Mouse (Mus musculus): ENCODE results near the gene Ryr3. TPM values are rescaled to one million over a fixed set of nuclear protein-coding genes. Genes with fewer than 3 reads are reported as not detected.

Ryr3 gene
- total RNA-seq (2014; fragmentation: Nextera tagmentation) (not detected in 2 replicates), total RNA-seq (2017) (not detected in 2 replicates)

DNA sequence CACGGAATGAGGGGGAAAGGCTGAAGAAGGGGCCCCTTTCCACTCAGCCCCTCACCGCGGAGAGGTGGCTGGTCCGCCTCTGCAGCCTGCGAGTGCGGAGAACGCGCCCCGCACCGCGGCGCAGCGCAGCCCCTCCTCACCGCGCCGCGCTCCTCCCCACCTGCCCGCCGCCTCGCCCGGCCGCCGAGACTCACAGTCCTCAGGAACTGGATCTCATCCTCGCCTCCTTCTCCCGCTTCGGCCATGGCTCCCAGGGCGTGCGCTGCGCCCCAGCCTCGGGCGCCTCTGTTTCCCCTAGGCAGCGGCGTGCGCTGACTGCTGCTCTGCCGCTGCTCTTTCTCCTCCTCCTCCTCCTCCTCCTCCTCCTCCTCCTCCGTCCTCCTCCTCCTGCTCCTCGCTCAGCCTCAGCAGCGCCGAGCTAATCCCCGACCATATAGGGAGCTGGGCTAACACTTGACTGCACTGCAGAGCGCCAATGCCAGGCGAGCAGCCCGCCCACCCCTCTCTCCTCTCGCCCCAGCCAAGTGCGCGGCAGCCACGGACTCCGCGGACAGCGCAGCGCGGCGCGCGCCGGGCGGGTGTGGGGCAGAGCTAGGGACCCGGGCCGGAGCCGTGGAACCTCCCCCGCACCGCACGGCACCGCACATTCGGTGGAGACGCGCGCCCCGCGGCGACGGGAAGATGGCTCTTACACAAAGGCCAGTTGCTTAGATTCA is at the start of gene Ryr3:
Ryr3 (minus strand) TSS at position 351 of the 716 bp plus-strand sequence.
- no peak for ATAC-seq (replicated peaks; ENCODE audit: poor library complexity, severe bottlenecking)

- no peak for ATAC-seq (replicated peaks; ENCODE audit: poor library complexity, severe bottlenecking)
These were observed 22.0 kb upstream of the Ryr3 start for GRCm38 (mm10) chr2:113238871-113239270.

DNA sequence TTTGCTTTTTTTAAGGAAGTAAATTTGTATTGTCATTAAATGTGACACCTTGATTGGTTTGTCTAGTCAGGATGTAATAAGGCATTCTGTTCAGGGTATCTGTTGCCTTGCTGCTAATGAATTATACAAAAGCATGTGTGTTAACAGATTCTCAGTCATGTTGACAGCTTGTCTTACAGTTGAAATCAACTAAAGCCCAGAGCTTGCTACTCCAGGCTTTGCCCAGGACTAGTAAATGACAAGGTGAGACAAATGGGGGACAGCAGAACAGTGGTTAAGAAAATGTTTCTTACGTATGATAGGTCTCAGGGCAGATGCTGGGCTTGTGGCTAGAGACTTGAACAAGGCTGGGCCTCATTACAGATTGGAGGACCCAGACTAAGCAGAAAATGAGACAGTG is 20.1 kb upstream of the Ryr3 start:
- no peak for ATAC-seq (replicated peaks; ENCODE audit: poor library complexity, severe bottlenecking)

DNA sequence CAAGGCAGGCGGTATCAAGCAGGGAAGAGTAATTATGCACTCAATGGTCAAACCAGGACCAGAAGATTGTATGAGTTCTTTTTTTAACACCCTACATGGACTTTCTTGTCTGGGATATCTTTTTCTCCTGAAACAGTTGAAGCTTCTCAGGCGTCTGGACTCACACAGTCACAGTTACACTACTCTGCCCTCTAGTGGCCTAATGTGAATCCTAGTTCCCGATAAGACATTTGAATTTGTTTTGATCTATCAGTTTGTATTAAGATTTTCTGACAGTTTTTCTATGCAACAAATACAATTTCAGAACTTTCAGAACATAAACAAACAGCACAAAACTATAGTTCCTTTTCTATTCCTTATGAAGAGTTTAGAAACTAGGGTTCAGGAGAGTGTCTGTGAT is 17.7 kb upstream of the Ryr3 start:
- no peak; the same call in 1 of the 2 replicates for ATAC-seq (replicated peaks; ENCODE audit: poor library complexity, severe bottlenecking)

GRCm38 (mm10) chr2:113233356-113233755 is 16.5 kb upstream of the Ryr3 start:
- no peak for ATAC-seq (replicated peaks; ENCODE audit: poor library complexity, severe bottlenecking)

DNA sequence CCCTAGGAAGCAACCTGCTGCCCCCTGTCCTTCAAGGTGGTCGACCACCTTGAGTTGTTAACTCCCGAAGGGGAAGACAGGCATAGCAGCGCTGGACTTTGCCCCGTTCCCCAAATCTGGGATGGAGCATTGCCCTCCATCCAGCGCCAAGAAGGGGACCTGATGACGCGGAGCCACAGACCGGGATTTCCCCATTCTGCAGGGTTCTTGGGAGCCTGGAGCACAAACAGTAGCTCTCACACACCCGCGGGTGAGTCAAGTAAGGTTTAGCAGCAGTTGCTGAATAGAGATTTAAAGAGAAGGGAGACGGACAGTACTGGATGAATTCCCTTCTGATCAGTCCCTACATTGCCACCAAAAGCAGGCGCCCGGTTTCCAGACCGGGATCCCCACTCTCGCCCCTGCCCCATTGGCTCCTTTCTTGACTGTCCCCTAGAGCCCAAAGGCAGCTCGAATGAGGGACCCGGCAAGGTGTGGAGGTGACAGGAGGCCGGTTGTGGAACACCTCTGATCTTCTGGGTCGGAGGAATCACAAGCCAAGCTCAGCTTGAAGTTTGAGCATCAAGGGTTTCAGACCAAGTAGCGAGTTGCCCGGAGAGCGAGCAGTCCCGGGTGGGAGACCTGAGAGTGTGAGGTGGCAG is 671 bp downstream of the Ryr3 start:
- 0 out of 2 replicates have a peak, but pooled peaks have one; percentile 17 for ATAC-seq (replicated peaks; ENCODE audit: poor library complexity, severe bottlenecking)

- no peak for ATAC-seq (replicated peaks; ENCODE audit: poor library complexity, severe bottlenecking)
These were observed 6.9 kb downstream of the Ryr3 start for GRCm38 (mm10) chr2:113210023-113210422.

- ATAC-seq (replicated peaks; ENCODE audit: poor library complexity, severe bottlenecking), result no peak
These were observed 7.6 kb downstream of the Ryr3 start for GRCm38 (mm10) chr2:113209263-113209662.

DNA sequence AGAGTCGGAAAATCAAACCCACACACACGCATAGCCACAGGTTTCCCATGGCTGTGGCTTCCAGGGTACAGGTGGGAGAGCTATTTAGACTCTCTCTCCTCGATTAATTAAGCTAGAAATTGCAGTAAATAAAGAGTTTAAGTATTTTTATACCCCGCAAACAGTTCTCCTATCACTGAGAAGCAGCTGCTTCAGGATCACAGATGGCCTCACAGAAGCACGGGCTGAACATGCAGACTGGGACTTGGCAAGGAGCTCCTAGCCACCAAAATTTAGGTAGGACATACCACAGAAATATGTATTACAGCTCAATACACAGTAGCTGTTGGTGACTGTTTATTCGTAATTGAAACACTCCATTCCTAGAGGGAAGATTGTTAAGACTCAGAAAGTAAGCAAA is 14.0 kb downstream of the Ryr3 start:
- no peak for ATAC-seq (replicated peaks; ENCODE audit: poor library complexity, severe bottlenecking)

GRCm38 (mm10) chr2:113199030-113199679 is 17.7 kb downstream of the Ryr3 start:
- ATAC-seq (replicated peaks; ENCODE audit: poor library complexity, severe bottlenecking), result no peak

GRCm38 (mm10) chr2:113187158-113187557 is 29.7 kb downstream of the Ryr3 start:
- ATAC-seq (replicated peaks; ENCODE audit: poor library complexity, severe bottlenecking), result no peak

DNA sequence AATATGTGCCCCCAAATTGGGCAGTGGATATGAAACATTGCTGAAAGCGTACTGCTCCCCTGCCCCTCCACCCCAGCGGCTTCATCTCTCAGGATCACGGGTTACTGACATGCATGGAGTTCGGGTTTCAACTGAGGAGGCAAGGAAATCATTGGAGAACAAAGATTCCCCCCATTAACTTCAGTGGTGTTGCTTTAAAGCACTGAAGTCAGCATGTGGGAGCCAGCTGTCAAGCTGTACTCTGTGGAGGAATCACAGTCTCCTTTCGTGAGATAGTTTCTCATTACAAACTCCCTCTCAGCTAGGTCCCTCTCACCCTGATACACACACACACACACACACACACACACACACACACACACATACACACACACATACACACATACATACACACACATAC is 35.2 kb downstream of the Ryr3 start:
- ATAC-seq (replicated peaks; ENCODE audit: poor library complexity, severe bottlenecking), result no peak

DNA sequence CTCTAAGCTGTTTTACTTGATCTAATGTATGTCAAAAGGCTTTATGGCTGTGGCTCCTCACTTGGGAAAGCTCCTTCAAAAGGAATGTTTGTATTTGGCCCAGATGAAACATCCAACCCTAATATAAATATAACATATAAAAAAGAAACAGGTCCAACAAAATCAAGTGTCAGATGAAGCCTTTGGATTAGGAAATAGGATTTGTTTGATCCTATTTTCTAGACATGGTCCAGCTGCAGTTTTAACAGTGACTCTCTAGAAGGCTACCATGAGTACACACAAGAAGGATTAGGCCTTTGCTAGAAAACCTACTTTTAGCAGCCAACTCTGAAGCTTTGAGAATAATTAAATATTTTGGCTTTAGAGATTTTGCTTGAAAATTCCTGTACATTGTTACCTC is 38.8 kb downstream of the Ryr3 start:
- no peak for ATAC-seq (replicated peaks; ENCODE audit: poor library complexity, severe bottlenecking)

GRCm38 (mm10) chr2:113176337-113176736 is 40.6 kb downstream of the Ryr3 start:
- ATAC-seq (replicated peaks; ENCODE audit: poor library complexity, severe bottlenecking), result no peak

GRCm38 (mm10) chr2:113168096-113168495 is 48.8 kb downstream of the Ryr3 start:
- ATAC-seq (replicated peaks; ENCODE audit: poor library complexity, severe bottlenecking), result no peak

DNA sequence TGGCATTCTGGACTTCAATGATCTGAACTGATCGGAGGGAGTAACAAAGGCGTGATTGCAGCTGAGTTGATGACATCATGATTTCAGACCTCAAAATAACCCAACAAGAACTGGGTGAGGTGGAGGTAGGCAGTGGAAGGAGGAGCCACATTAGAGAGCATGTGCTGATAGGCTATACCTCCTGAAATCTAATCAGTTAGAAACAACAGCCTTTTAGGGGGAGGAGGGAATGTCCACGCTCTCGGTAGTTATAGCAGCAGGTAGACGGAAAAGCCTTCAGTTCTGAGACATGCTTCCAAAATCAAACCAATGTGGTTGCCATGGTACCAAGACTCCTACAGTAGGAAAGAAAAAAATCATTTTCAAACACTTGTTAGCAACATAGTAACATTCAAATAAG is 55.4 kb downstream of the Ryr3 start:
- ATAC-seq (replicated peaks; ENCODE audit: poor library complexity, severe bottlenecking), result no peak

DNA sequence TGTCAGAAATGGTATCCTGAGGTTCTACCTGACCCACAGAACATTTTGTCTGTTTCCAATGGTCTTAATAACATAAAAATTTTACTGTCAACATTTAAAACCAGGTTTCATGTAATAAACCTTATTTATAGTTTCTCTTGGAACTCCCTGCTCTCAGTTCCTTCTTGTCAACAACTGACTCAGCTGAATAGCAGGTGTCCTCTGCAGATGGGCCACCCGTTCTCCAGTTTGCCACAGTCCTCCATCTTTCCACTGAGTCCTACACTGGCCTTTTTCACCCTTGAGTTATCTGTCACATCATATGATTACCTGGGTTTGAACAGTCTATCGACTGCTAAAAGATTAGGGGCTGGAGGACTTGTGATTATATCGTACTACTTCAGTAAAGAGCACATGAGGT is 79.1 kb downstream of the Ryr3 start:
- no peak for ATAC-seq (replicated peaks; ENCODE audit: poor library complexity, severe bottlenecking)

DNA sequence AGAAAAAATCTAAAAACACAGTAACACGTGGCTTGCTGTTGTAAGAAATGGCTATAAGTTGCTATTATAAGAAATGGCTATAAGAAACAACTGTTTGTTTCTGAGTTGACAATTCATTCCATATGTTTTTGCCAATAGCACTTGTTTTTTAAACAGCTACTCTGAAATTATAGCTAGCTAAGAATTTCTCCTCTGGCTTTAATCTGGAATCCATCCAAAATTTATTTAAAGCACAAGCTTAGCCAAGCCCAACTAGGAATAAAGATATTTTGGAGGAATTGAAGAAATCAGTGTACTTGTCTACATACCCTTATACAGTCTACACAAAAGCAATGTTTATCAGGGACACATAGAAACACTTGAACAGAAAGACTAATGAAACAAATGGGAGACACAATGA is 93.4 kb downstream of the Ryr3 start:
- ATAC-seq (replicated peaks; ENCODE audit: poor library complexity, severe bottlenecking), result no peak

- no peak for ATAC-seq (replicated peaks; ENCODE audit: poor library complexity, severe bottlenecking)
These were observed 97.8 kb downstream of the Ryr3 start for GRCm38 (mm10) chr2:113119080-113119479.

DNA sequence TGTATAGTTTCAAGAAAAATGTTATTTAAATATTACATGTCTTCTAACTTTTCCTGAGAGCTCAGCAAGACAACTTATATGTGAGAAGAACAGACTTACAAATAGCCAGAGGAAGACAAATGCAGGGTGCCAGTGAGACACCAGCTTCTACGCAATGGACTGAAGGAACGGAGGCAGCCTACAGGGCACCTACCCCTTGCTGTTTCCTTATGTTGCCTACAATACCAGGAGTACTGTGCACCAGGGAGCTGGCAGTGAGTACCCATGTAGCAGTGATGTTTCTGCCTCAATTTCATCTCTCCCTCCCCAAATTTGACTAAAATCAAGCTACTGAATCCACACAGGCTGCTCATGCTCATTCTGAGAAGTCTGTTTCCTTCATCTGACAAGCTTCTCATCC is 100.1 kb downstream of the Ryr3 start:
- no peak for ATAC-seq (replicated peaks; ENCODE audit: poor library complexity, severe bottlenecking)

DNA sequence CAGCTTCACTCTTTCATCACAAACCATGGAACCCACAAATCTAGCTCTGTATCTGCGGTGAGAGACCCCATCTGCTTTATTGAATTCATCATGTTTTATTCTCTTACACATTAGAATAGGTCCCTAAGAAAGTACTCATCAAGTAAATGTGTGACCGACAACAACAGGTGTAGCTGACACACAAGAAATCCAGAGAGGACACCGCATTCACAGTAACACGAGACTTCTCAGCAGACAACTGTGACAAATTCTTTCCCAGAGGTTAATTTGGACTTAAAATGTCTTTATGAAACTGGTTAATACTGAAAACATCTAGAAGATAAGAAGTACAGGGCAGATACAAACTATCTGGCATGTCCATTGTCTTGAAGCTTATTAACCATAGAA is 101.0 kb downstream of the Ryr3 start:
- no peak for ATAC-seq (replicated peaks; ENCODE audit: poor library complexity, severe bottlenecking)
